Comparison of ENCODE assay signal across 7 mouse cellular contexts in genomic region chr1:135730296-135730695, GRCm38 (mm10). TPM values are rescaled to one million over a fixed set of nuclear protein-coding genes. Genes with fewer than 3 reads are reported as not detected.
DNase-seq lines count a peak whose midpoint lies in the region; ATAC-seq and TF ChIP-seq lines count a peak whose summit lies in the region.

No protein-coding gene starts in this region.

- peak overlapping the region; percentile 78 for H3K9ac ChIP-seq in heart, postnatal 0 days (replicated peaks; ENCODE audit: low read depth, low read length)
- H3K9ac ChIP-seq in liver, embryonic 16.5 days (ENCODE audit: low read depth, low read length): peak overlapping the region; percentile 29
- peak overlapping the region; percentile 73 for H3K9ac ChIP-seq in stomach, postnatal 0 days (ENCODE audit: low read length)

- H3K36me3 ChIP-seq in spleen, adult 2 months (ENCODE audit: control insufficient read depth, insufficient read depth, low read length): no peaks in the 10 kb centered on the region
- no peaks in the 10 kb centered on the region; the same call in 1 of the 2 replicates for H3K36me3 ChIP-seq in heart, postnatal 0 days (replicated peaks; ENCODE audit: control insufficient read depth, insufficient read depth, low read length)
- no peaks in the 10 kb centered on the region for H3K36me3 ChIP-seq in liver, embryonic 16.5 days (ENCODE audit: control insufficient read depth, insufficient read depth)
- H3K36me3 ChIP-seq in stomach, postnatal 0 days (ENCODE audit: control insufficient read depth, insufficient read depth, low read length): no peaks in the 10 kb centered on the region

- TF ChIP-seq CTCF in spleen, adult 2 months (IDR thresholded peaks at IDR 0.05; ENCODE audit: extremely low read depth, insufficient read depth, insufficient read length, insufficient replicate concordance): no peak
- TF ChIP-seq CTCF in heart, postnatal 0 days (IDR thresholded peaks at IDR 0.05; ENCODE audit: low read depth): no peak
- no peak for TF ChIP-seq CTCF in stomach, postnatal 0 days (IDR thresholded peaks at IDR 0.05; ENCODE audit: low read depth)

- WGBS in spleen, adult 2 months: 32% methylated on average over 3 of the region's 3 CpGs
- WGBS in heart, postnatal 0 days: 5% methylated on average over 3 of the region's 3 CpGs
- WGBS in liver, embryonic 16.5 days (ENCODE audit: insufficient replicate concordance): 18% methylated on average over 3 of the region's 3 CpGs
- WGBS in stomach, postnatal 0 days: 4% methylated on average over 3 of the region's 3 CpGs

- H3K27ac ChIP-seq in spleen, adult 2 months (ENCODE audit: insufficient read depth, low read length): peak overlapping the region; percentile 27
- H3K27ac ChIP-seq in heart, postnatal 0 days (ENCODE audit: low read depth): peak overlapping the region; percentile 92
- H3K27ac ChIP-seq in liver, embryonic 16.5 days (ENCODE audit: low read length): no peak overlapping the region
- H3K27ac ChIP-seq in stomach, postnatal 0 days (replicated peaks): peak overlapping the region; percentile 93

- no peak for ATAC-seq in heart, postnatal 0 days (ENCODE audit: insufficient read depth, low read depth)
- no peak for ATAC-seq in liver, embryonic 16.5 days (ENCODE audit: low read depth)
- ATAC-seq in stomach, postnatal 0 days (ENCODE audit: low FRiP score, low TSS enrichment): no peak; the same call in 1 of the 2 replicates
- ATAC-seq in erythroid progenitor cell, adult 5-6 weeks (replicated peaks; ENCODE audit: low FRiP score, poor library complexity, severe bottlenecking): no peak

- no peaks in the 10 kb centered on the region for H3K9me3 ChIP-seq in heart, postnatal 0 days (replicated peaks; ENCODE audit: control insufficient read depth, low read length)
- H3K9me3 ChIP-seq in liver, embryonic 16.5 days (replicated peaks; ENCODE audit: control insufficient read depth, low read length): no peaks in the 10 kb centered on the region
- H3K9me3 ChIP-seq in stomach, postnatal 0 days (ENCODE audit: control insufficient read depth, low read length): no peaks in the 10 kb centered on the region

- H3K4me2 ChIP-seq in heart, postnatal 0 days (ENCODE audit: low read depth, low read length): peak overlapping the region; percentile 69
- H3K4me2 ChIP-seq in liver, embryonic 16.5 days (ENCODE audit: low read depth, low read length): peak overlapping the region; percentile 71
- peak overlapping the region; percentile 74 for H3K4me2 ChIP-seq in stomach, postnatal 0 days (replicated peaks; ENCODE audit: low read depth)

- H3K27me3 ChIP-seq in spleen, adult 2 months (ENCODE audit: control insufficient read depth, insufficient read depth, low read length): no peaks in the 10 kb centered on the region
- no peaks in the 10 kb centered on the region for H3K27me3 ChIP-seq in heart, postnatal 0 days (ENCODE audit: control insufficient read depth, insufficient read depth, low read length)
- no peaks in the 10 kb centered on the region for H3K27me3 ChIP-seq in liver, embryonic 16.5 days (ENCODE audit: control insufficient read depth, insufficient read depth, low read depth, low read length)
- H3K27me3 ChIP-seq in stomach, postnatal 0 days (ENCODE audit: control insufficient read depth, insufficient read depth, low read length): no peaks in the 10 kb centered on the region

- peaks cover 16% of the 10 kb centered on the region; the same call in 1 of the 2 replicates for H3K4me1 ChIP-seq in spleen, adult 2 months (ENCODE audit: control insufficient read depth, insufficient read depth, insufficient read length)
- H3K4me1 ChIP-seq in heart, postnatal 0 days (ENCODE audit: control insufficient read depth, insufficient read depth): peaks cover 67% of the 10 kb centered on the region
- H3K4me1 ChIP-seq in liver, embryonic 16.5 days (ENCODE audit: control insufficient read depth, low read depth, low read length): peaks cover 34% of the 10 kb centered on the region
- H3K4me1 ChIP-seq in stomach, postnatal 0 days (replicated peaks; ENCODE audit: control insufficient read depth, insufficient read depth): peaks cover 29% of the 10 kb centered on the region

- TF ChIP-seq EP300 in heart, postnatal 0 days (IDR thresholded peaks at IDR 0.05; ENCODE audit: low read depth): no peak
- TF ChIP-seq EP300 in stomach, postnatal 0 days (optimal IDR thresholded peaks at IDR 0.05): no peak

- TF ChIP-seq POLR2A in spleen, adult 2 months (IDR thresholded peaks at IDR 0.05; ENCODE audit: low read depth, low read length): no peak

- DNase-seq in spleen, adult 2 months (ENCODE audit: low read depth in 1 of 2, low spot score in 2 of 2): no peak
- DNase-seq in spleen, postnatal 4 days (ENCODE audit: low spot score in 2 of 2): no peak
- DNase-seq in heart, postnatal 0 days (ENCODE audit: low spot score): no peak
- no peak for DNase-seq in stomach, postnatal 0 days (ENCODE audit: low spot score)
- no peak for DNase-seq in cerebellum, postnatal 36 days

- peak overlapping the region; percentile 79; the same call in 1 of the 2 replicates for H3K4me3 ChIP-seq in spleen, adult 2 months (ENCODE audit: extremely low read depth, insufficient read depth, insufficient read length)
- H3K4me3 ChIP-seq in heart, postnatal 0 days (ENCODE audit: low read depth, low read length): peak overlapping the region; percentile 65
- H3K4me3 ChIP-seq in liver, embryonic 16.5 days (ENCODE audit: low read depth, low read length): peak overlapping the region; percentile 67
- peak overlapping the region; percentile 55 for H3K4me3 ChIP-seq in stomach, postnatal 0 days (ENCODE audit: low read depth, low read length)

RNA-seq across cellular contexts. Expression of gene Csrp1, which starts 10.4 kb away (rescaled TPM):
- 174 and 192 TPM in 2 replicates for polyA plus RNA-seq in spleen, adult 2 months (2012; rRNA removed)
- total RNA-seq in heart, postnatal 0 days (2014; rRNA removed; ENCODE audit: low replicate concordance): 529 and 840 TPM in 2 replicates
- polyA plus RNA-seq in heart, postnatal 0 days (2015; fragmentation: Nextera tagmentation; extraction: Ambion mirVana): 128 and 145 TPM in 2 replicates
- 26.9 and 30.5 TPM in 2 replicates for polyA plus RNA-seq in liver, embryonic 16.5 days (2015; fragmentation: Nextera tagmentation; extraction: Ambion mirVana)
- 418 and 496 TPM in 2 replicates for polyA plus RNA-seq in stomach, postnatal 0 days (2015; fragmentation: Nextera tagmentation; extraction: Ambion mirVana)
- 46.5 and 48.6 TPM in 2 replicates for total RNA-seq in erythroid progenitor cell, adult 5-6 weeks (2015; ENCODE audit: low replicate concordance)
- 31.8 and 44.7 TPM in 2 replicates for total RNA-seq in erythroid progenitor cell, adult 5-6 weeks (2017; ENCODE audit: low replicate concordance)

RNA-seq across cellular contexts. Expression of gene Phlda3, which starts 35.6 kb away (rescaled TPM):
- polyA plus RNA-seq in spleen, adult 2 months (2012; rRNA removed): 17.5 and 18.9 TPM in 2 replicates
- total RNA-seq in heart, postnatal 0 days (2014; rRNA removed; ENCODE audit: low replicate concordance): 87.5 and 130 TPM in 2 replicates
- polyA plus RNA-seq in heart, postnatal 0 days (2015; fragmentation: Nextera tagmentation; extraction: Ambion mirVana): 65.5 and 67.2 TPM in 2 replicates
- 4.8 and 5.0 TPM in 2 replicates for polyA plus RNA-seq in liver, embryonic 16.5 days (2015; fragmentation: Nextera tagmentation; extraction: Ambion mirVana)
- polyA plus RNA-seq in stomach, postnatal 0 days (2015; fragmentation: Nextera tagmentation; extraction: Ambion mirVana): 91.1 and 92.2 TPM in 2 replicates
- not detected in 2 replicates for total RNA-seq in erythroid progenitor cell, adult 5-6 weeks (2015; ENCODE audit: low replicate concordance)
- total RNA-seq in erythroid progenitor cell, adult 5-6 weeks (2017; ENCODE audit: low replicate concordance): not detected in 2 replicates

RNA-seq across cellular contexts. Expression of gene Tnni1, which starts 48.9 kb away (rescaled TPM):
- 0.80 and 1.3 TPM in 2 replicates for polyA plus RNA-seq in spleen, adult 2 months (2012; rRNA removed)
- total RNA-seq in heart, postnatal 0 days (2014; rRNA removed; ENCODE audit: low replicate concordance): 4,186 and 4,592 TPM in 2 replicates
- polyA plus RNA-seq in heart, postnatal 0 days (2015; fragmentation: Nextera tagmentation; extraction: Ambion mirVana): 4,392 and 4,399 TPM in 2 replicates
- polyA plus RNA-seq in liver, embryonic 16.5 days (2015; fragmentation: Nextera tagmentation; extraction: Ambion mirVana): 8.8 and 15.6 TPM in 2 replicates
- polyA plus RNA-seq in stomach, postnatal 0 days (2015; fragmentation: Nextera tagmentation; extraction: Ambion mirVana): 4.2 and 6.8 TPM in 2 replicates
- total RNA-seq in erythroid progenitor cell, adult 5-6 weeks (2015; ENCODE audit: low replicate concordance): not detected in 2 replicates
- not detected in 2 replicates for total RNA-seq in erythroid progenitor cell, adult 5-6 weeks (2017; ENCODE audit: low replicate concordance)

Comparison
In these comparisons a context has a peak if more than half of its experiments do, and no peak if none do; other contexts are left out.
1. RNA of gene Tnni1, which starts 48.9 kb away (polyA plus RNA-seq): 4,392 to 4,399 TPM in heart, postnatal 0 days; 8.8 to 15.6 TPM in liver, embryonic 16.5 days, 4.2 to 6.8 TPM in stomach, postnatal 0 days and 0.80 to 1.3 TPM in spleen, adult 2 months; every median in the first group is over 100 times any median in the second.
2. Peak in every context shown above with its lines, with median percentiles within 50 percentile points of each other: H3K4me3 ChIP-seq, H3K4me2 ChIP-seq and H3K9ac ChIP-seq.